Comparison of ENCODE assay signal across 9 mouse cellular contexts in the genomic region with DNA sequence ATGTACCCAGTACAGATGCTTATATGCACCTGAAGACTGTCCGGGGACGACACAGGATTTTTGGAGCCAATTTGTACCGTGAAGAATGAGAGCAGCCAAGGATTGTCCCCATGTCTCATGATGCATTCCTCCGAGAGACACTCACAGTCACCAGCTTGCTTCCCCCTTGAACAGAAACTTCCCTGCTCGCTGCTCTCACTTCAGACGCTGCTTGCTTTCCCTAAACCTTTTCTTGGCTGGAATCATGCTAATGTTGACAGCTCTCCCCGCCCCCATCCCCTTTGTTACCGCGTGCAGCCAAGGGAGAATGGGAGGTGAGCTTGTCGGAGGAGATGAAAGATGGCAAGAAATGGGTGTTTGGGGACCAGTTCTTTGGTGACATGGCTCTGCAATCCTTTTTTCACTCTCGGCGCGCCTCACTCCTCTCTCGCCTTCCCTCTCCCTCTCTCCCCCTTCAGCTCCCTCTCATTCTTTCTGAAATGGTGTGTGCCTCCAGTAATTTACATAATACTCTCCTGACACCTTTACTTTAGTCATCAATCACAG.
DNase-seq lines count a peak whose midpoint lies in the region; ATAC-seq lines count a peak whose summit lies in the region.
"Had no signal": no experiment of that assay in that cellular context is flagged by ENCODE, and none has a peak within 500 bp of the region (broad histone marks: within the 10 kb centered on the region; RNA-seq: fewer than 3 reads in every experiment).

No protein-coding gene starts in this region.

- H3K9me3 ChIP-seq in heart, embryonic 12.5 days (replicated peaks), result no peaks in the 10 kb centered on the region
- H3K9me3 ChIP-seq in hindbrain, embryonic 10.5 days, result no peaks in the 10 kb centered on the region
- H3K9me3 ChIP-seq in midbrain, embryonic 15.5 days, result no peaks in the 10 kb centered on the region

- H3K36me3 ChIP-seq in heart, embryonic 12.5 days, result no peaks in the 10 kb centered on the region
- H3K36me3 ChIP-seq in hindbrain, embryonic 10.5 days, result no peaks in the 10 kb centered on the region
- H3K36me3 ChIP-seq in midbrain, embryonic 15.5 days (replicated peaks), result no peaks in the 10 kb centered on the region

- H3K27ac ChIP-seq in heart, embryonic 12.5 days (ENCODE audit: poor library complexity, severe bottlenecking), result no peak overlapping the region
- peak overlapping the region; percentile 79 for H3K27ac ChIP-seq in hindbrain, embryonic 10.5 days
- peak overlapping the region; percentile 80 for H3K27ac ChIP-seq in midbrain, embryonic 15.5 days

- peak overlapping the region; percentile 48; the same call in 1 of the 2 replicates for H3K9ac ChIP-seq in heart, embryonic 12.5 days
- H3K9ac ChIP-seq in midbrain, embryonic 15.5 days, result peak overlapping the region; percentile 40

- WGBS in heart, embryonic 12.5 days, result 10% methylated on average over 14 of the region's 14 CpGs
- WGBS in hindbrain, embryonic 10.5 days, result 4% methylated on average over 14 of the region's 14 CpGs
- 2% methylated on average over 14 of the region's 14 CpGs for WGBS in midbrain, embryonic 15.5 days

- intact Hi-C loops in left cerebral cortex, postnatal 10 days (cut with DNase I), result no loop called here

- DNase-seq in heart, adult 9 months (ENCODE audit: low spot score in 2 of 2), result no peak
- DNase-seq in brain, adult 2 months (ENCODE audit: low read depth, low spot score), result peak; percentile 47
- peak; percentile 55 for DNase-seq in hindbrain, embryonic 10.5 days (ENCODE audit: low spot score)
- DNase-seq in urinary bladder, postnatal 25 days (ENCODE audit: low spot score), result no peak
- no peak for DNase-seq in adrenal gland, postnatal 36 days
- DNase-seq in left cerebral cortex, postnatal 10 days (ENCODE audit: extremely low spot score in 1 of 2, low spot score in 2 of 2), result no peak

- peaks cover 6% of the 10 kb centered on the region; the same call in 1 of the 2 replicates for H3K4me1 ChIP-seq in heart, embryonic 12.5 days (replicated peaks)
- H3K4me1 ChIP-seq in hindbrain, embryonic 10.5 days (replicated peaks), result peaks cover 44% of the 10 kb centered on the region
- peaks cover 24% of the 10 kb centered on the region for H3K4me1 ChIP-seq in midbrain, embryonic 15.5 days

- H3K4me2 ChIP-seq in heart, embryonic 12.5 days, result peak overlapping the region; percentile 77
- peak overlapping the region; percentile 58 for H3K4me2 ChIP-seq in midbrain, embryonic 15.5 days

- ATAC-seq in heart, embryonic 12.5 days (ENCODE audit: insufficient number of reproducible peaks, low FRiP score), result no peak
- ATAC-seq in midbrain, embryonic 15.5 days (replicated peaks), result peak; percentile 74
- ATAC-seq: inflammation-experienced regulatory T-cells, adult 6 months had no signal

- H3K27me3 ChIP-seq in heart, embryonic 12.5 days (replicated peaks), result no peaks in the 10 kb centered on the region
- H3K27me3 ChIP-seq in hindbrain, embryonic 10.5 days (ENCODE audit: insufficient read depth, poor library complexity, severe bottlenecking), result no peaks in the 10 kb centered on the region; the same call in 1 of the 2 replicates
- no peaks in the 10 kb centered on the region for H3K27me3 ChIP-seq in midbrain, embryonic 15.5 days (replicated peaks)

- peak overlapping the region; percentile 36 for H3K4me3 ChIP-seq in heart, embryonic 12.5 days
- H3K4me3 ChIP-seq in hindbrain, embryonic 10.5 days, result peak overlapping the region; percentile 46
- peak overlapping the region; percentile 29 for H3K4me3 ChIP-seq in midbrain, embryonic 15.5 days

Comparison
In these comparisons a context has a peak if more than half of its experiments do, and no peak if none do; other contexts are left out.
1. DNase-seq: peak in brain, adult 2 months (single experiment) and hindbrain, embryonic 10.5 days (single experiment); none in heart, adult 9 months (0 of 2), urinary bladder, postnatal 25 days (single experiment), adrenal gland, postnatal 36 days (0 of 2) and left cerebral cortex, postnatal 10 days (0 of 2).
2. Peak in every context shown above with its lines, with median percentiles within 50 percentile points of each other: H3K4me3 ChIP-seq.